Mouse (Mus musculus) liver, embryonic 13.5 days (tissue): ENCODE data around the gene Per3. TPM values are rescaled to one million over a fixed set of nuclear protein-coding genes. Genes with fewer than 3 reads are reported as not detected.

ENCODE experiments used
- ATAC-seq: fragments of 200-750 bp; cut with Nextera tagmentation; 2 replicates; pipeline ENCODE4 v1.8.0; 2017; ENCODE audit warnings: low read depth, mild to moderate bottlenecking, moderate number of reproducible peaks, moderate library complexity
- DNase-seq: peaks from one replicate; pipeline ENCODE4 v3.0.0; 2022
- H3K27ac ChIP-seq: fragments of 300-500 bp; sonication (generic); 2 replicates; pipeline ENCODE4 v1.5.1; 2015; ENCODE audit warnings: moderate library complexity, mild to moderate bottlenecking, inconsistent platforms
- H3K27me3 ChIP-seq: fragments of 300-500 bp; sonication (generic); 2 replicates; pipeline ENCODE4 v1.6.1; 2015; ENCODE audit warnings: mild to moderate bottlenecking, inconsistent platforms
- H3K36me3 ChIP-seq: fragments of 300-500 bp; sonication (generic); 2 replicates; pipeline ENCODE4 v1.6.1; 2015; ENCODE audit warnings: mild to moderate bottlenecking, inconsistent platforms
- H3K4me1 ChIP-seq: fragments of 300-500 bp; sonication (generic); replicated peaks from 2 replicates; pipeline ENCODE4 v1.6.1; 2015; ENCODE audit warnings: inconsistent platforms
- H3K4me2 ChIP-seq: fragments of 300-500 bp; sonication (generic); 2 replicates; pipeline ENCODE4 v1.6.1; 2015; ENCODE audit warnings: inconsistent platforms, mild to moderate bottlenecking, moderate library complexity
- H3K4me3 ChIP-seq: fragments of 300-500 bp; sonication (generic); replicated peaks from 2 replicates; pipeline ENCODE4 v1.5.1; 2015; ENCODE audit warnings: mild to moderate bottlenecking, inconsistent platforms
- H3K9ac ChIP-seq: fragments of 300-500 bp; sonication (generic); 2 replicates; pipeline ENCODE4 v1.6.1; 2015; ENCODE audit warnings: mild to moderate bottlenecking, inconsistent platforms
- H3K9me3 ChIP-seq: fragments of 300-500 bp; sonication (generic); replicated peaks from 2 replicates; pipeline ENCODE4 v1.6.1; 2016; ENCODE audit warnings: inconsistent platforms
- WGBS: fragments of 180-500 bp; shearing (Covaris S2); methylation state at CpG from one replicate; pipeline ENCODE4 v1.1.7; 2015; ENCODE audit not compliant: insufficient replicate concordance; 5-methylcytosine and 5-hydroxymethylcytosine counted together
- polyA plus RNA-seq: library from polyadenylated mRNA; unstranded; fragments of >200 nt; fragmentation: Nextera tagmentation; extraction: Ambion mirVana; gene quantifications from 2 replicates; pipeline ENCODE4 v1.2.1, GENCODE M21; 2015

Per3 gene
- polyA plus RNA-seq, 1 experiment from 2014 or later, result 2.6 TPM

DNA sequence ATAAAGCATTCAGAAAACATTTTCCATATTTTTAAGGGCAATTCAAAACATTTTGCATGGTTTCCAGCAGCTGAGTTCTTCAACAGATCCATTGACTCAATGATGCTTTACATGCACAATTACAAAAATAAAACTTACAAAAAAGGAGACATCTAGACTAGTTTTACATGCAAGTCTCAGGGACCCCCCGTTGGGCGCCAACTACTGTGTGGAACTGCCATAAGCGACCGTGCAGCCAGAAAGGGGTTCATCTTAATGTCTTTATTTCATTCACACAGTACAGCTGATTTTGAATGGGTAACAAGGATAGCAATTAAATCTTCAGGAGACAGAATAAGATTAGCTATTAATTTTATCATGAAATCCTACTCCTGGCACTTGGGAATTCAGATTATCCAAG lies 15.1 kb upstream of the Per3 start:
- H3K4me3 ChIP-seq, result no peak overlapping the region
- ATAC-seq (no peak), DNase-seq (no peak)
- H3K4me1 ChIP-seq, result peaks cover 21% of the 10 kb centered on the region
- H3K4me2 ChIP-seq, result no peak overlapping the region
- 80% methylated on average over 4 of the region's 4 CpGs for WGBS
- no peaks in the 10 kb centered on the region for H3K9me3 ChIP-seq
- peaks cover 4% of the 10 kb centered on the region; the same call in 1 of the 2 replicates for H3K27me3 ChIP-seq
- H3K9ac ChIP-seq, result no peak overlapping the region
- peaks cover 8% of the 10 kb centered on the region for H3K36me3 ChIP-seq
- no peak overlapping the region for H3K27ac ChIP-seq

DNA sequence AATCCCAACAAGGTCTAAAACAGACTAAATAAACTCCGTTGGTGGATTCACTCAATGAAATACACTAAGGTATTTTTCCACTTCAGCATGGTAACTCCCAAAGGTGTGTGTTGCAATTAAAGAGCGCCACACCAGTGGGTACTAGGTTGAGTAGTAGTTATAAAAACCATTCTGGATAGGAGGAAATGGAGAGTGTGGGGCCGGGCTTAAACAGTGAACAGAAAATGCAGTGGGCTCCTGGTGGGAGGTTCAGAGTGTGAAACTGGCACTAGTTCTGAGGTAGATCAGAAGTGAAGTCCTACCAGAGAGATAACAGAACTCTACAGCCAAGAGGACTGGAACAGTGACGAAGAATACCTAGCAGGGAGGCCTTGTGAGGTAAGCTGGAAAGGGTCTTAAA lies 14.2 kb upstream of the Per3 start:
- no peak overlapping the region for H3K27ac ChIP-seq
- ATAC-seq (no peak), DNase-seq (no peak)
- peak overlapping the region; percentile 98 for H3K4me3 ChIP-seq
- H3K9me3 ChIP-seq, result no peaks in the 10 kb centered on the region
- peaks cover 28% of the 10 kb centered on the region for H3K4me1 ChIP-seq
- H3K9ac ChIP-seq, result no peak overlapping the region; the same call in 1 of the 2 replicates
- H3K36me3 ChIP-seq, result peaks cover 16% of the 10 kb centered on the region
- no peaks in the 10 kb centered on the region for H3K27me3 ChIP-seq
- 73% methylated on average over 4 of the region's 4 CpGs for WGBS
- peak overlapping the region; percentile 84 for H3K4me2 ChIP-seq

DNA sequence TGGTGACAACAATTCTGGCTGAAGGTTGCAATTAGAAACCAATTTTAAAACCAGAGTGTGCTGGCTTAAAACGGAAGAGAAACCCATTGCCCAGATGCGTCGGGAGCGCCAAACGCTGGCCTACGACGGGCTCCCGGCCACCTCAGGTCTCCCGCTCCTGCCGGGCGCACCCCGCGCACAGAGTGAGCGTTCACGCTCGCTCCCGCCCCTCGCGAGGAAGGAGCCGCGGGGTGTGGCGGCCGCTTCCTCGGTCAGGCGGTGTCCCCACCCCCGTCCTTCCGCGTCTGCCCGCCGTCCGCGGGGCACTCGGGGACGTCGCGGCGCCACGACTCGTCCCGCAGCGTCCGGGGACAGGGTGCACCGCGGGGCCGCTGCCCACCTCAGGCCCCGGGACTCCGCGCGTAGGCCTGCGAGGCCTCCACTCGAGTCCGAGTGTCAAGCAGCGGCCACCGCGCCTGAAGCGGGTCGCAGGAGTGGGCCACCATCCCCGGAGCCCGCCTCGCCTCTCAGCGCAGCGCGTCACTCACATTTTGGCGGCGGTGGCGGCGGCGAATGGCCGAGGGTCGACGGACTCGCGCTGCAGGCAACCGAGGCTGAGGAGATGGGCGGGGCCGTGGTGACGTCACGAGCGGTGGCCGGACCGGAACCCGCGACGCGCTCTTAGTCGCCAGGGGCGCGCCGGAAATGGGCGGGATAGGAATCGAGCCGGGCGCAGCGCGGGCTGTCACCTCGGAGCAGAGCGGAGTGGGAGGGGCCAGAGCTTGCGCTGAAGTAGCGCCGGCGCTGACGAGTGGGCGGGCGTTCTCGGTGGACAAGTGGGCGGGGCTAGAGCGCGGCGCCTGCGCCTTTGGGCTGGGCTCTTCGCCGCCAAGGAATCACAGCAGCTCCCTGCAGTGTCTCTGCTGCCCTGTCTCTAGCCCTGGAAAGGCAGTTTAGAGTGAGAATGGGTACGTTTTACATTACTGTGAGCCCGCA lies 13.2 kb upstream of the Per3 start, which contains the start of gene Vamp3:
TSS of gene Vamp3 (minus strand) at position 617 of the 975 bp plus-strand sequence.
- no peaks in the 10 kb centered on the region for H3K9me3 ChIP-seq
- H3K4me2 ChIP-seq, result peak within 1 kb of the TSS; percentile 84
- H3K9ac ChIP-seq, result peak within 1 kb of the TSS; percentile 97
- no peaks in the 10 kb centered on the region for H3K27me3 ChIP-seq
- H3K4me1 ChIP-seq, result peaks cover 28% of the 10 kb centered on the region
- H3K27ac ChIP-seq, result peak within 1 kb of the TSS; percentile 94
- H3K36me3 ChIP-seq, result peaks cover 19% of the 10 kb centered on the region
- ATAC-seq (peak; percentile 97), DNase-seq (peak; percentile 96)
- peak within 1 kb of the TSS; percentile 98 for H3K4me3 ChIP-seq
- under 1% methylated on average over 114 of the region's 114 CpGs for WGBS

DNA sequence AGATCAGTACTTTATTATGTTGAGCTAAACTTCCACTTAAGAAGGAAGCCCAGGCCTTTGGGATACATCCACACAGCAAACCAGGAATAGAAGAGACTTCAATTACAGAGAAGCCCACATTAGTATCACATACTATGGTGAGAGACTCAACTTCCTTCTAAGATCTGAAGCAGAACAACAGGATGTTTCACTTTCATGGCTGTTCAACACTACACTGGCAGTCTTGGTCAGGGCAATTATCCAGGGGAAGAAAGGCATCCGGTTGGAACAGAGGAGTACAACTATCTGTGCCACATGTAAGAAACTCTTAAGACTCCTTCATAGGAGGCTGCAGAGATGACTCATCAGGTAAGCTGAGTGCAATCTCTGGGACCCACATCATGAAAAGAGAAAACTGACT lies 6.7 kb upstream of the Per3 start:
- Histone ChIP-seq H3K4me3 (no peak overlapping the region), H3K4me1 (peaks cover 15% of the 10 kb centered on the region), H3K4me2 (no peak overlapping the region), H3K27me3 (no peaks in the 10 kb centered on the region), H3K9ac (no peak overlapping the region), H3K27ac (no peak overlapping the region), H3K9me3 (no peaks in the 10 kb centered on the region), H3K36me3 (peaks cover 72% of the 10 kb centered on the region)
- DNase-seq (no peak), ATAC-seq (no peak)
- WGBS, result 63% methylated on average over 1 of the region's 1 CpGs

DNA sequence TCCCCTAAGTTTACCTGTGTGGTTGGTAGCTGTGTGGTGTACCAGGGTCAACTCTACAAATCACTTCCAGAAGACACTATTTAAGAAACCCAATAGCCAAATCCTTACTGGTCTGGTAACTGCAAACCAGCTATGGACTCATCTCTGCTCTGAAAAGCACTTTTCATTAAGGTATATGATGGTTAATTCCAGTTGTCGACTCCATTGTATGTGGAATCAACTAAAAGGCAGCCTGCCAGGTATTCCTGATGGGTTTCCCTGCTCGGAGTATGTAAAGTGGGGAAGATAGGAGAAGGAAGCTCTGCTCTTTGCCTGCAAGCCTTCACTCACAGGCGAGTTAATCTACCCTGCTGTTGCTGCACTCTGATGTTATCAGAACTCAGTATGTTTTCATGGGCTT lies 2.1 kb upstream of the Per3 start:
- Histone ChIP-seq H3K4me2 (no peak overlapping the region), H3K9ac (no peak overlapping the region), H3K27ac (no peak overlapping the region), H3K4me3 (no peak overlapping the region), H3K27me3 (no peaks in the 10 kb centered on the region), H3K36me3 (peaks cover 44% of the 10 kb centered on the region), H3K4me1 (peaks cover 28% of the 10 kb centered on the region), H3K9me3 (no peaks in the 10 kb centered on the region)
- ATAC-seq (no peak), DNase-seq (no peak)
- WGBS, result 65% methylated on average over 3 of the region's 3 CpGs

DNA sequence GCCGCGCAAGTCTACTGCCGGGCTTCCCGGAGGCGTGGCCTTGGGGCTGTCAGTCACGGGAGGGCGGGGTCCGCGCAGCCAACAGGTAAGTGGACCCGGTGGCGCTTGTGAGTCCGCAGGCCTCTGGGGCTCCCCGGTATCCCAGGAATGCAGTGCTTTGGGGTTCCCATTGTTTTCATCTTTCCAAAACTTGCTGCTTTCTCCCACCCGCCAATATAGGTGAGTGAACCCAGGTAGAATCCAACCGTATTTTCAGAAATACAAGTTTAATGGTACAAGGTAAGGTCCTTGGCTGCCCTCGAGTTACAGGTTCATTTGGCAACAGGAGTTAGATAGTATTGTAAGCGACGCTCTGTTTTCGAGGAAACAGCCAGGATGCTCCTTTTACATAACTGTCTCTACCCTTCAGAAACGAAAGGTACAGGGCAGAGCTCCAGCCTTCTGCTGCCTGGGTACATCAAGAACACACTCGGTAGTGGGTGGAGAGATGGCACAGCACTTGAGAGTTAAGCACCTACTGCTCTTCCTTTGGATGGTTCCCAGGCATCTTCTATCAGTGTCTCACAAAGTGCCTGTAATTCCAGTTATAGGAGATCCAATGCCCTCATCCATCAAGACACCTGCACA lies 592 bp upstream of the Per3 start:
- Histone ChIP-seq H3K27me3 (no peaks in the 10 kb centered on the region), H3K4me1 (peaks cover 27% of the 10 kb centered on the region), H3K4me2 (peak overlapping the region; percentile 99), H3K4me3 (peak overlapping the region; percentile 66), H3K36me3 (peaks cover 32% of the 10 kb centered on the region), H3K27ac (peak overlapping the region; percentile 40), H3K9me3 (no peaks in the 10 kb centered on the region), H3K9ac (peak overlapping the region; percentile 70)
- WGBS, result 5% methylated on average over 21 of the region's 21 CpGs
- DNase-seq, result no peak
- ATAC-seq, result no peak

DNA sequence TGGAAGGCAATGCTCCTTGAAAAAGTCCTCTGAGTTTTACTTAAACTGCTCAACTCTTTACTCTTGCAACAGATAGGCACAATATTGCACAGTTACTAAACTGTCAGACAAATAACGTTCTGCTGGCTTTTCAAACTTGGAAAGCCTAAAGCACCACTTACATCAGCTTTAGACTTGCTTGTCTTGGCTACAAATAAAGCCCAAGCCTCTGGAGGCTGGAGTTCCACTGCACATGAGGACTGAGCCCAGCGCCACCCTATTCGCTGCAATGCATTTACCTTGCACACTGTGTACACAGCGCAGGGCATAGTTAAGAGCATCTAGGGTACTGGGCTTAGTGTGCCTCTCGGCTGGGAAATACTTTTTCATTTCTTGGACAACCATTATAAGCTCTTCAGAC lies 1.2 kb downstream of the Per3 start:
- no peak for ATAC-seq
- H3K9ac ChIP-seq, result peak overlapping the region; percentile 77; the same call in 1 of the 2 replicates

DNA sequence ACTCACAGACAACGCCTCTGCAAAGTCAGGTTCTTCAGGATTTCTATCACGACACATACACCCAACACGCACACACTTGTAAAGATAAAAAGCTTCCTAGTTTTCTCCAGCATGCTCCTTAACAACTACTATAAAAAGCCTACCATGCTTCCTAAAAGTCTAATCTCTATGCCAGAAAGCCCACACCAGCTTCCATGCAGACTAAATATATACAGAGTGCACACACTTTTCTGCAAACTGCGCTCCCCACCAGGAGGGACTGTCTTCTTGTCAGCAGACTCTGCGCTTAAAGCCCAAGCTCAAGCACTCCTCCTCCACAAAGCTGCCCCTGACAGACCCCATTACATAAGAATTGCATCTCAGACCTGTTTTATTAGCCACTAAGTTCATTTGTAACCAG lies 3.0 kb downstream of the Per3 start:
- Histone ChIP-seq H3K4me3 (no peak overlapping the region), H3K27me3 (no peaks in the 10 kb centered on the region), H3K9ac (no peak overlapping the region), H3K36me3 (peaks cover under 1% of the 10 kb centered on the region), H3K4me1 (peaks cover 27% of the 10 kb centered on the region), H3K9me3 (no peaks in the 10 kb centered on the region), H3K27ac (no peak overlapping the region), H3K4me2 (no peak overlapping the region)
- WGBS, result 79% methylated on average over 5 of the region's 5 CpGs
- ATAC-seq (no peak), DNase-seq (no peak)

More for the DNA sequence above, 1.2 kb downstream of the Per3 start:
- no peak for DNase-seq
- H3K27me3 ChIP-seq, result no peaks in the 10 kb centered on the region
- H3K4me3 ChIP-seq, result peak overlapping the region; percentile 66
- peaks cover 27% of the 10 kb centered on the region for H3K4me1 ChIP-seq
- peaks cover 14% of the 10 kb centered on the region for H3K36me3 ChIP-seq
- no peak overlapping the region; the same call in 1 of the 2 replicates for H3K27ac ChIP-seq
- 56% methylated on average over 5 of the region's 5 CpGs for WGBS
- no peaks in the 10 kb centered on the region for H3K9me3 ChIP-seq
- H3K4me2 ChIP-seq, result peak overlapping the region; percentile 99

DNA sequence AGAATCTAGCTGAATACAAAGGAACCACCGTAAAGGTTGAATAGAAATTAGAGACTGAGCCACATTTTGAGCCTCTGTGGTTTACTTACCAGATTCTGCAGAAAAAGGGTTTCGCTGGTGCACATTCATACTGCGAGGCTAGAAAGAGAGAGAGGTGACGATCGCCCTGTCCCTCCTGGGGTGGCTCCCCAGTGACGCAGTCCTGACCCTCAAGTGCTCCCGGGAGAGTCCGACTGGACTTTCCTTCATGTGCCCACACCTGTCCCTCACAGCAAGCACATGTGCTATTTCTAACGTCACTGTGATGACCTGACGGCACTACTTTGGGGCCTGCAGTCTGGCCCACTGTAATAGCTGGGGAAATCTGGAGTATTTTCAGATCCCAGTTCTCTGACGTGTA lies 6.7 kb downstream of the Per3 start:
- H3K36me3 ChIP-seq, result no peaks in the 10 kb centered on the region

DNA sequence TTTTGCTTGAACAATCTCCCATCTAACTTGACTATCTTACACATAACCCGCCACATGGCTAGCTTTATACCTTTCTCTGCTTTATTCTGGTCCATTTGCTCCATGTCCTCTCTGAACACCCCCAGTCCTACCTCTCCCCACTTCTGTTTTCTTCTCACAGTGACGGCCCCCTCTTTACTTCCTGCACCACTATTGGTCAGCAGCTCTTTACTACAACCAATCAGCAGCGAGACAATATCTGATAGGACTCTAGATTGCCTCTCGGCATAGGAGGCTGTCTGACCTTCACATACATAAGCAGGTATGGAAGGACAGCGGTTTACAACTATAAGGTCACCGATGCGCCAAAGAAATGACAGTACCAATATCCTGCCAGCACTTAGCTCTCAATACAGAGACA lies 7.9 kb downstream of the Per3 start:
- no peak for DNase-seq
- 72% methylated on average over 7 of the region's 7 CpGs for WGBS
- Histone ChIP-seq H3K27ac (no peak overlapping the region), H3K4me3 (no peak overlapping the region), H3K4me1 (no peaks in the 10 kb centered on the region), H3K4me2 (no peak overlapping the region), H3K27me3 (no peaks in the 10 kb centered on the region), H3K36me3 (no peaks in the 10 kb centered on the region), H3K9me3 (no peaks in the 10 kb centered on the region), H3K9ac (no peak overlapping the region)
- ATAC-seq, result no peak

More for the DNA sequence above, 6.7 kb downstream of the Per3 start:
- no peak for DNase-seq
- no peak for ATAC-seq
- Histone ChIP-seq H3K4me3 (no peak overlapping the region), H3K27me3 (no peaks in the 10 kb centered on the region), H3K4me1 (0 out of 2 replicates have a peak, but pooled peaks cover 4% of the 10 kb centered on the region), H3K9ac (no peak overlapping the region), H3K4me2 (no peak overlapping the region), H3K27ac (no peak overlapping the region), H3K9me3 (no peaks in the 10 kb centered on the region)
- WGBS, result 87% methylated on average over 11 of the region's 11 CpGs

DNA sequence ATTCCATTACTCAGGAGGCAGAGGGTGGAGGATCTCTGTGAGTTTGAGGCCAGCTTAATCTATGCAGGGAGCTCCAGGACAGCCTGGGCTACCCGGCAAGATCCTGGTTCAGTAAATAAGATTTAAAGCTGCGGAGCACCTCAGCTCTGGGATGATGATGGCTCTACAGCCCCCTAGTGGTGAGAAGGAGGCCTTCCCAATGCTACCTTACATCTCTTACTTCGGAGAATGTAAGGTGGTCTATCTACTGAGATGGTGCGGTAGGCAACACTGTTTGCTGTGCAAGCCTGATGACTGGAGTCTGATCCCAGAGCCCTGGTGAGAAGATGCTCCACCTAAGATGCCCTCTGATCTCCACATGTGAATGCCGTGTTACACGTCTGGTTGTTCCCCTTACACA lies 17.5 kb downstream of the Per3 start:
- no peaks in the 10 kb centered on the region for H3K9me3 ChIP-seq
- H3K9ac ChIP-seq, result no peak overlapping the region
- H3K36me3 ChIP-seq, result peaks cover 7% of the 10 kb centered on the region; the same call in 1 of the 2 replicates
- H3K27me3 ChIP-seq, result no peaks in the 10 kb centered on the region
- WGBS, result 56% methylated on average over 6 of the region's 6 CpGs
- no peak overlapping the region for H3K4me2 ChIP-seq
- peaks cover 6% of the 10 kb centered on the region for H3K4me1 ChIP-seq
- DNase-seq (no peak), ATAC-seq (no peak)
- H3K27ac ChIP-seq, result no peak overlapping the region
- no peak overlapping the region for H3K4me3 ChIP-seq
